Mouse (Mus musculus): ENCODE data around the gene Ddr2.
"Not testable (repeated sequence)": the region's sequence is repeated elsewhere in the genome, so short reads cannot be mapped to it uniquely, and the experiment has no call there.

Ddr2 gene

DNA sequence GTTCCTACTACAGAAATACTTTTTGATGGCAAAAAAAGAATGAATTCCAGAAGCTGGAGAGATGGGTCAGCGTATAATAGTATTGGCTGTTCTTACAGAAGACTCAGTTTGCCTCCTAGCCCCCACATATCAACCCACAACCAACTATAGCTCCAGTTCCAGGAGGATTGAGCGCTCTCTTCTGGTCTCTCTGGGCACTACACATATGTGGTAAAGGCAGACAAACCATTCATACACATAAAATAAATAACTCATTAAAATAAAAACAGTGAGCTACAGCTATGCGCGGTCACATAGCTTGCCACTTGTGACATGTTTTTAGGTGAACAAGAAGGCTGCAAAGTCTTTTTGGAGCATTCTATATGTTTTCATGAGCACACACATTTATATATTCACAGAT is 71.2 kb downstream of the Ddr2 start:
- no peak for DNase-seq (ENCODE audit: low spot score in 2 of 2)

DNA sequence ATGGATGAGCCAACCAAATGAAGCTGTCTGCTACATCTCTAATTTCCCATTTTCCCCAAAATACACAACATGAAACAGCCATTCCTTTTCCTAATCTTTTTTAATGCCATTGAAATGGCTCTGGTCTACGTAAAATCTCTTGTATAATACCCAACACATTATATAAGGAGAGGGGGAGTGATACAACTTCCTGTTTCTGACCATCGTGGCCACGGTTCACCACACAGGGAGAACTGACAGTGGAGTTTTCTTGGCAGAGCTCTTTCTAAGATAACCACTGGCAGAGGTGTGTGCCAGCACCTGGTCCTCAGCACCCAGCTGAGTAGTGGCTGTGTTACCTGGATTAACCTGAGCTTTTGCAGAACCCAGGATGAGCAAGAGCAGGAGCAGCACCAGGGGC is 75.0 kb downstream of the Ddr2 start:
- DNase-seq (ENCODE audit: low spot score in 2 of 2): no peak

DNA sequence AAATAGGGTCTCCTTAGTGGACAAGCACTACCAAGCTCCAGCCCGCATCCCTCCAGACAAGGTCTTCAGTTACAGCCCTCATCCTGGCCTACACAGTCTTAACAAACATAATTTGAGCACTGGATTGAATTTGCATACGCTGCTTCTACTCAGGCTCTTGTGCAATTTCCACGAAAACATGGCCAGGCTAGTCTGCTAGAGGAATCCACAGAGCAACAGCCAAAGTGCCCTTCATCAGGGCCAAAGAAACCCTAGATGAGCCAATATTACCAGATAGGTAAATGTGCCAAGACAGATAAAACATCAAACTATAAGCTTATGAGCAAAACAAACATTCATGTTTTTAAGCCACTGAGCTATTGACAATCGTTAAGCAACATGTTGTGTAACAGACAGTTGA is 75.6 kb downstream of the Ddr2 start:
- no peak for DNase-seq (ENCODE audit: low spot score in 2 of 2)

DNA sequence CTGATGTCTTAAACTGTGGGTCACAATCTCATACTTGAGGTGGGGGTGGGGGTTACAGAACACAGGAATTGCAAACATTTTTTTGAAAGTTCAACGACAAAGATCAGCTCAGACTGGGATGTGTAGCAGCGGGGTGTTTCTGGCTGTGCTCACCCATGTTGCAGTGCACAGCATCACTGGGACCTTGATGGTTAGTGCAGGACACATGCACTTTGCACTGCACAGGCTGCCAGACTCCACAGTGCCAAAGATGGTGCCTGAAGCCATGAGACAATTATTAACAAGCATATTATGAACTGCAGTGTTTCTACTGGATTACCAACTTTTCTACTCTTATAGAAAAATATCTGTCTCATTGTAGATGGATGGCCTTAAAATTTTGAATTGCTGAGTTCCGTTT is 78.9 kb downstream of the Ddr2 start:
- no peak for DNase-seq (ENCODE audit: low spot score in 2 of 2)

DNA sequence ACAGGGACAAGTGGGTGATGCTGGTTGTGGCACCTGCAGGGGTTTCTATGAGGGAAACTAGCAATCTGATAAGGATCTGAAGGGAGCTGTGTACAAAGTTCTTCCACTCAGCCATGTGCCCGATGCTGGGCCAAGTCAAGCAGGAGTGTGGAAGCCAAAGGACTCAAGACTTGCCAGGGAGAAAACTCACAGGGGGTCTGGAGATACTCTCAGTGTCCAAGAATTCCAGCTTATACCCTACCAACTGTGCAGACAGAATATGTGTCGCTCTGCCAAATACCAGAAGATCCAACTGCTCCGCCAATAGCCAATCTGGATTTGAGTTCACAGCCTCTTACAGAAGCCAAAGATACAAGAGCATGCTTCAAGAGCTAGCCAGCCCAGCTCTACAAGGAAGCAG is 95.8 kb downstream of the Ddr2 start:
- no peak for DNase-seq (ENCODE audit: low spot score in 2 of 2)

DNA sequence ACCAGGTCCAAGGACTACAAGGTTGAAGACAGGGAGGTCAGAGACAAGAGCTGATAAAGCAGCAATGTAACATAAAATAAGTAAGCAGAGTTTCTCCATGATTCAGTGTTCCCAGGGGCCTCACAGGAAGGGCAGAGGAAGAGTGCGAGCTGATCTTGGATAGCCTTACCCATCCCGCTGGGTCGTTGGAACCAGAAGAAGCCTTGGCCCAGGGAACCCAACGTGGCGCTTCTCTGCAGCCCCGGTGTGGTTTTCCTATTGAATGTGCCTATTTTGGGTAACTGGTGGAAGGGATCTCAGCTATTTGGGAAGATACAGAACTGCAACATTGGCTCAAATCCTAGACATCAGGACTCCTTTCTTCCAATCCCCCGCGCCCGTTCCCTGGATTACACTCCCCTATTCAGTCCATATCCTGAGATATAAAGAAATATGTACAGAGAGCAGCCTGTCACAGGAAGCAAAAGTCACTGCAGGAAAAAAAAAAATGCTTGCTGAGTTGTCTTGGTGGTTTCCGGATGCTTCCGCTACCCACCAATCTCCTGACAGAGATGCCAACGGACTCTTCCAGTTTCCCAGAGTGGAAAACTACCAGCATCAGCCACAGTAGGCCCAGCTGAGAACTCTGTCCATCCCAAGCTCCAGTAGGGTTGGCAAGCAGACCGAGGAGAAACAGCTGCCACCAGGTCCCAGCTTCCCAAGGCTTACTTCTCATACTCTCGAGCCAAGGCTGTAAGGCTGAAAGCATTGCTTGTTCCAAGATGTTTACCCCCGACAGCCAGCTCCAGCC is 99.7 kb downstream of the Ddr2 start:
- no peak for DNase-seq (ENCODE audit: low spot score in 2 of 2)

DNA sequence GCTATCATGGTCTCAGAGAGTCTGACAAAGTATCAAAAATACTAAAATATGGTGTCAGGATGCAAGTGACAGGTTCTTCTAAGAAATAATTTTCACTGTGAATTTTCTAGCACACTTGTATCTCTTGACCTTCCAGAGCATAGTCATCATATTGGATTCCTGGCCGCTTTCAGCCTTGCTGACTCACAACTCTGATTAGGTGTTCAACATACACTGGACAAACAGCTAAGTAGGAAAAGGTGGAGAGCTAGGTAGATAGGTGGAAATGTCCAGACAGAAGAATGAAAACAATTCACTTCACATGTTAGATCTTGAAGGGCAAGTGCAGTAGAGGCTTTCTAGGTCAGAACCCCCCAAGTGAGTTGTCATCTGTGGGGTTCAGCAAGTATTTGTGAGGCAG is 101.3 kb downstream of the Ddr2 start:
- DNase-seq (ENCODE audit: low spot score in 2 of 2): no peak

DNA sequence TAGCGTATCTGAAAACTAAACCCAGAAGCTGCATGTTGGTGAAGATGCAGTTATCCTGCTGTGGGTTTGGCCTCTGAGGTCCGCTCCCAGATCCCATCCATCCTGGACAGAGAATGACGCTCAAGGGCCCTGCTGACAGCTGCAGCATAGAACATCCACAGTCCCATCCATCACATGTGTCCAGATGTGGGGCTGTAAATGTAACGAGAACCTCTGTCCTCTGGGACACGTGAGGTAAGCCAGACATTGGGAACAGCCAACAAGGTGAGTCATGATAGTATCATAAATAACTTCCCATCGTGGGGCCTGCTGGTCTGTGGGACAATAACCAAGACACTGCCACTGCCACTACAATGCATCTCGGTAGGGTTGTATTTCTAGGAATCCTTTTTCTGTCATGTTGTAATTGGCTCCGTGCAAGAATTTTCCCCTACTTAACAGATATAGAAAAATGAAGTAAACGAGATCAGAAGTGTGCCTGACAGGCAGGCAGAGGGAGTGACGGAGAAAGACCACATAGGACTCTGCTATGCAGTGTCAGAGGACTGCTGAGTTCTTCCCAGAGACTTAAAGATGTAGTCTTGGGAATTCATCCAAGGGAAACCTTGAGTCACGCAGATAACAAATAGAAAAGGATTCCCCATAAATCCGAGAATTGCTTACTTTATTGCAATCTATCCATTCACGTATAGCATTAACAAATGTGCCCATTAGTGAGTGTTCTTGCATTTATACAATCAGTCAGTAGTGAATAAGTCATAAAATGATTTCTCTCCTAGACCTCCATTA is 101.9 kb downstream of the Ddr2 start:
- DNase-seq (ENCODE audit: low spot score in 2 of 2): no peak

DNA sequence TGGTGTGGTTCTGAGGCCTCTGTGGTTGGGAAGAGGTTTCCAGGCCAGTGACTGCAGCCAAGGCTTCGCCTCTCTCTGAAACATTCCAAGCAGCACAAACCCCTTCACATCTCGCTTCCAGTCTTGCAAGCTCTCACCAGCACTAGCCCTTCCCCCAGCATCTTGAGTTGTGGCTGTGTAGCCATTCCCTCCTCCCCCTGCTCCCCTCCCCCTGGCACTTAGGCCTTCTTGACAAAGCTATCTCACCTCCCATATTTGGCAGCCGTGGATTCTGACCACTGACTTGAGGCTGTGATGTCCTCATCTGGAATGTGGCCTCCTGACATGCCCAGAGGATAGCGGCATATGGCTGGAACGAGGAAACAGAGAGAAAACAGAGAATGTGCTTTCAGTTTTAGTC is 104.0 kb downstream of the Ddr2 start:
- DNase-seq (ENCODE audit: low spot score in 2 of 2): no peak

DNA sequence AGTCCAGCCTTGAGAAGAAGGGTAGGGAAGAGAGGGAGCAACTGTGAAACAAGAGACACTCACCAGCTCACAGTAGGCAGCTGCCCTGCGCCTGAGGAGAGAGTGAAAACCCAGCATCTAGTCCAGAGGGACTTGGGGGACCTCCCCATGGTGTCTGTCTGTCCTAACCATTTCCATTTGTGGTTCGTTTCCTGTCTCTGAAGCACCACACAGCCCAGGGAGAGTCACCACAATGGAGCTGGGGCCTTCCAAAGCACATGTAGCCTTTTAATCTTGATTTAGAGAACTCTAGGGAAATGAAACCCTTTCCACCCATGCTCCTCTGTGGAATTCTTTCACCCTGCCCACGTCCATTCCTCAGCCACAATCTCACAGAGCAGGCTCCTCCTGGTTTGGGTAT is 105.3 kb downstream of the Ddr2 start:
- DNase-seq (ENCODE audit: low spot score in 2 of 2): no peak

DNA sequence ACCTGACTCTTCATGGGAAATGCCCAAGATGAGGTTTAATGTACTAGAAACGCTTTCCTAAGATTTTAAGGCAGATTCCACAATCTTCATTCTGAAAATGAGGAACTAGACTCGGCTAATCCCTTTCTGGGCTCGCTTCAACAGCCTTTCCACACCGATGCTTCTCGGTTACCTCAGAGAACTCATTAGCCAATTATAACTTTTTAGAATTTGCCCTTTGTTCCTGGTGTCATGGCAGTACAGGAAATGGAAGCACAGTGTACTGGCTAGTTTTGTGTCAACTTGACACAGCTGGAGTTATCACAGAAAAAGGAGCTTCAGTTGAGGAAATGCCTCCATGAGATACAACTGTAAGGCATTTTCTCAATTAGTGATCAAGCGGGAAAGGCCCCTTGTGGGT is 116.7 kb downstream of the Ddr2 start:
- DNase-seq (ENCODE audit: low spot score in 2 of 2): not testable (repeated sequence)

DNA sequence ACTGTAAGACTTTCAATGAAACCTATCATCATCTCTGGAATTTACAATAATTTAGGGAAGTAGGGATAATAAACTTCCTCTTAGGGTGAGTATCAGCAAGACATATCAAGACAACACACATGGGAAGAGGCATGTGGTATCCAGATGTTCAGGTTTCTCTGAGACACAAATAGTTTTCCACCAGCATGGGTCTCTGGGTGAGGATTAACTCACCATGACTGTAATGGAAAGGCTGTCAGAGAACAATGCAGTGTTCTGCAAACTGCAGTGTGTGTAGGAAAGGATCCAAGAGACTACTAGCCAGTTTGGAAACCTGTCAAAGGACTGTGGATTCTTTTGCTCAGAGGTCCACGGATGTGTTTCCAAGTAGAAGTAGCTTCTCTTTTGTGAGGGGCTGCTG is 124.4 kb downstream of the Ddr2 start:
- DNase-seq (ENCODE audit: low spot score in 2 of 2): no peak

DNA sequence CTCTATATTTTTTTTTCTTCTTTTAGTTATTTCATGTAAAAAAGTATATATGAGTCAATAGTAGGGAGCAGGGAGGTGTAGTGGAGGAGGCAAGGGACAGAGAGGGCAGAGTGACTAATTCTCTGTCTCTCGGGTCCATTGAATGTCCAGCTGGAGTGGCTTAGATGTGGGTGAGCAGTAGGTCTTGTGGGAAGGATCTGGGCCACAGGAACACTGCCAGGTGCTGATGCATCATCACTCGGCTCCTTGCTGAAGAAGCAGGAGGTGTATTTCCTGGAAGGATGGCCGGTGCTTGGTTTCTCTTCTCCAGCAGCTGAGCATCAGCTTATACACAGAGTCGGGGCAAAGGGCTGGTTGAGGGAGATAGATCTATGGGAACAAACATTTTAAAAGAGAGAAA is 132.9 kb downstream of the Ddr2 start:
- no peak for DNase-seq (ENCODE audit: low spot score in 2 of 2)

DNA sequence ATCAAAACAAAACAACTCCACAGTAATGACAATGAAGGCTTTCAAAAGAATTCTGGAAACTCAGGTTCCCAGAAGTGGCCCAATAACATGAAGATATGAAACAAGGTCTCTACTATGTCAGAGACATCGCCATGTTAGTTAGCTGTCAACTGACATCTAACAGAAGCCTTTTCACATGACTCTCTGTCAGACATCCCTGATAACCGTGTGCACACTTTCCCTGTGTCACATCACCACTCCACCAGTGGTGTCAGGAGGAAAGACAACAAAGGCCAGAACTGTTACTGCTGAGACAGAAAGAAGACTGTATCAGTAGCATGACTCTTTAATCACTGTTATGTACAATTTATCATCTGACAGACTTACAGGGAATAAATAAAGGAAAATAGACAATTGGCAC is 138.6 kb downstream of the Ddr2 start:
- no peak for DNase-seq (ENCODE audit: low spot score in 2 of 2)

DNA sequence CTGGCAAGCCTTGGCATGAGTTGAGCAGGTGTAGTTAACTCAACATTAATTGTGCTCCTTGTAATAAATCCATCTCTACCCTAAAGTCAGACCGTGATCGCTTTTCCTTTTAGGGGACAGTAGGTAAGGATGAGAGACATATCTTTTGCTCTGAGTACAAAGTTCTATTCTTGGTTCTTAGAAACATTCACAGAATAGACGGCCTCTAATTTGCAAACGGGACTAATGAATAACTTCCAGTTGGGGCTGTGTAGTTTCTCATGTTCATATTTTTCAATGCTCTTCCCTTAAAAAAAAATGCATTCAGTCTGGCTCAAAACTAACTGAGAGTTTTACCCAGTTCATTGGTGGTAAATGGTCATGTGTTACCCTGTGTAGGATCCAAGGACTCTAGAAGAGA is 139.6 kb downstream of the Ddr2 start:
- no peak for DNase-seq (ENCODE audit: low spot score in 2 of 2)

DNA sequence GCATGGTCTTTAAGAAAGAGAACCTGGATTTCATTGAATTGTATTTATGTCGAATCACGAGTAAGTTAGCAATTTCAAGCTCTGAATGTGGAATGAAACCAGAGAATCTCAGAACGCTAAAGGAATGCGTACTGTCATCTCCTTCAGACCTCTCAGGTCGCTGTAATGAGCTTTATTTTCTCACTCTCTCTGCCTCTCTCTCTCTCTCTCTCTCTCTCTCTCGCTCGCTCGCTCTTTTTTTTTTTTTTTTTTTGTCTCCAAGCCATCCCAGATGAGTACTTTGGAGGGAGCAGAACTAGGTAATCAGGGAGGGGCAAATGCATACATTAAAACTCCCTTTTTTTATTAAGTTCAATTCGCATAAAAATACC is 141.1 kb downstream of the Ddr2 start:
- no peak for DNase-seq (ENCODE audit: low spot score in 2 of 2)

DNA sequence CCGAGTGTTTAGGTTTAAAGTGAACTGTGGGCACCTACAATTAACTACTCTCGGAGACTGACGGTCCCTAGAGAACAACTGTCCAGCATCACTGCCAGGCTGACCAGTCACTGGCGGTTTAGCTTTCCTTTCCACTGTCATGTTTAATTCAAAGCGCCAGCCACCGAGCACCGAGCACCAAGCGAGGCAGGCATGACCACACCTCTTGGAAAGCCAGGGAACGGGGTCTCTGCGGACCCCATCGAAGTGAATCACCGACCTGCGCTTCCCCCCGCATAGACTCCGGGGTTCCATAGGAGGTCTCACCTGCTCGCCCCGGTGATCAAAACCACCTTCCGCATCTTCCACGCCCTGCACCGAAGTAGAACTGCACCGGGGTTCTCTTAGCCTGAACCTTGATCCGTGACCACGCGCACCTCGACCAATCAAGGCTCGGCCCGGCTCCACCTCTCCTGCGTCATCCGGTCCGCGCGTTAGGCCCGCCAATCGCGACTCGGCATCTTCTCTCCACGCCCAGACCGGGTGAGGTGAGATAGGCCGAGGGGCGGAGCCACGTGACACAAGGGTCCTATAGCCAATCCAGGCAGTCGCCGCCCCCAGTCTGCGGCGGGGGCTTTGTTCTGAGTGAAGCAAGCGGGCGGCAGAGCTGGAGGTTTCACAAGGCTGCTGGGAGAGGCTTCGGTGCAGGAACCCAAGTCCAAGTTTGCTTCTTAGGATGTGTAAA is 141.6 kb downstream of the Ddr2 start, which contains the start of gene Hsd17b7:
Hsd17b7 (minus strand) TSS at position 450 of the 724 bp plus-strand sequence.
- DNase-seq (ENCODE audit: low spot score in 2 of 2): peak; percentile 99

DNA sequence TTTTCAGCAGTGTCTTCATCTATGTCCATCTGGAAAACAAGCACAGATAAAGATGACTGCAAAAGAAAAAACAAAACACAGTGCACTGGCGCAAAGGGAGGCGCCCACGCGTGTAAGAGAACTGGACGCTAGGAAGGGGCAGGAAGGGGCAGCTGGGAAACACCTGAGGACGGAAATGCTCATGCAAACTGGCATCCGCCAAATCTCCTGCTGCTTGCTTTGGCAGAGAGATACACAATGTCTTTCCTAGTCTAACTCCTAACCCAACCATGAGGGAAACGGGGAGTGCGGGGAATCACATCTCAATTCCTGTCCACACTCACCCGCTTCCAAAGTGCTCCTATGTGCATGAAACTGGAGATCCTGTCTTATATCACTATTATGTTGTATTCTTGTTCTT is 157.5 kb downstream of the Ddr2 start:
- no peak for DNase-seq (ENCODE audit: low spot score in 2 of 2)

DNA sequence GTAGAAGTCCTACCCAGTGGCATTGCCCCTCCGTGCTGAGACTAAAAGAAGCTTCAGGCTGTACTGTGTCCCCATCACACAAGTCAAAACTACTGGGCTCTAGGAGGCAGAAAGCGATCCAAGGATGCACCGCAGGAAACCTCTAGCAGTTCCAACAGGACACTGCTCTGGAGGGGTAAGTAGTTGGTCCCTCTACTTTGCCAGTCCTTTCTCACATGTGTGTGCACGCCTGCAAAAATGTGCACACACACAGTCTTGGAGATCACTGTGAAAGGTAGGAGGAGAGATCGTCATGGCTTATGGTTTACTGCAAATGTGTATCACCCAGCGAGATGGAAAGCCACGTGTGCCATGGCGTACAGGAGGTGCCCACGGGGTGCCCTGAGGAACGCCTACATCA is 157.9 kb downstream of the Ddr2 start:
- DNase-seq (ENCODE audit: low spot score in 2 of 2): no peak

DNA sequence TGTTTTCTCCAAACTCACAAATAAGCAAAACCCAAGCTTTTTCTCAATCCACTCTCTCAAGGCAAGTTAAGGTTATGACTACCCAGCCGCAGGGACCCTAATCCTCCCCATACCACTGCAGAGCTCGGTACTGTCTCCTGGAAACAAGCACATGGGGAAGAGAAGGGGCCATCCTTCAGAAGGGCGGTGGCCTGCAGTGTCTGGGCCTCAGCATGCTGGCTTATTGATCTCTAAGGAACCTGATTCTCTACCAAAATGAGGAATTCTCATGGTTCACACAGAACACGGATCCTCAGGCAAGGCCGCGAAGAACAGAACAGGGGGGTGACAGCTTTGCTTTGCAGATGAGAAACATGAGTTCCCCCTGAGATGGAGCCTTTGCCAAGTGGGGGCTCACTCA is 159.0 kb downstream of the Ddr2 start:
- no peak for DNase-seq (ENCODE audit: low spot score in 2 of 2)

DNA sequence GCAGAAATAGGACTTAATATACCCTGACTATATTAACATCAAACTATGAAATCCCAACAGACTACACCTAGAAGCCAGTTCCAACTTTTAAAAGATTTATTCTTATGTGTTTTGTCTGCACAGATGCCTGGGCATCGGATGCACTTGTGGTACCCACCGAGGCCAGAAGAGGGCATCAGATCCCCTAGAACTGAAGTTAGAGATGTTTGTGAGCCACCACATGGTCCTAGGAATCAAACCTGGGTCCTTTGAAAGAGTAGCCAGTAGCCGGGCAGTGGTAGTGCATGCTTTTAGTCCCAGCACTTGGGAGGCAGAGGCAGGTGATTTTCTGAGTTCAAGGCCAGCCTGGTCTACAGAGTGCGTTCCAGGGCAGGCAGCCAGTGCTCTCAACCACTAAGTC is 159.9 kb downstream of the Ddr2 start:
- DNase-seq (ENCODE audit: low spot score in 2 of 2): no peak

DNA sequence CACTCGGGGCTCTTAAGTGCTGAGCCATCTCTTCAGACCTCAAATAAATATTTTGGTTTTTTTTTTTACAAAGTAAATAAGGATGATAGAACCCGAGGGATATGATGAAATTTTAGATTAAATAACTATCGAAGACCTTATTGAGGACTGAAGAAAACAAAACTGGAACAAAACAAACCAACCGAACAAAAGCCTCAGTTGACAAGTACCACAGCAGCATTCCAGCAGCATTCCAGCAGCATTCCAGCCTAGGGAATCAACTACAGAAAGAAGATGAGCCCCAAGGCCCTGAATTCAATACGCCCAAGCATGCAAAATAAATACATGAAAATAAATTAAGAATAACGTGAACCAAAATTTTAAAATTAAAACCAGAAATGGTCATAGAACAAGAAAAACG is 160.6 kb downstream of the Ddr2 start:
- DNase-seq (ENCODE audit: low spot score in 2 of 2): no peak

DNA sequence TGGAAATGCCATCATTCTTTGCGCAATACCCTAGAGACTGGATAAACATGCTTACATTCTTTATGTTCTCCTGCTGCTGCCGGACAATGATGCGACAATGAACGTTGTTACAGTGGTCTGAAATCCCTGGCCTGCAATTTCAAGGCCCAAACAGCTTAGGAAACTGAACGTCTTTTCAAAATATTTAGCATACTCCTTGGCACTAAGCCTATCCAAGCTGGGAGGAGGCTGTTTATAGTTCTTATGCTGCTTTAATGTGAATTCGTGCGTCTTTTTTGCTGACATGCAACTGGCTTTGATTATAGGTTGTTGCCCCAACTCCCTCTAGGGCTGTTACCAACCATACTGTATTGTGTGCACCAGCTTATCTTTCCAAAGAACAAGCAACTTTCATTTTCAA is 161.7 kb downstream of the Ddr2 start:
- no peak for DNase-seq (ENCODE audit: low spot score in 2 of 2)

All from frontal cortex, postnatal 14 days (tissue).